Mouse (Mus musculus): ENCODE results near the gene Btrc. TPM values are rescaled to one million over a fixed set of nuclear protein-coding genes. Genes with fewer than 3 reads are reported as not detected.

Btrc gene
- total RNA-seq, 2 experiments from 2014 or later: 13.6 to 17.6 TPM

DNA sequence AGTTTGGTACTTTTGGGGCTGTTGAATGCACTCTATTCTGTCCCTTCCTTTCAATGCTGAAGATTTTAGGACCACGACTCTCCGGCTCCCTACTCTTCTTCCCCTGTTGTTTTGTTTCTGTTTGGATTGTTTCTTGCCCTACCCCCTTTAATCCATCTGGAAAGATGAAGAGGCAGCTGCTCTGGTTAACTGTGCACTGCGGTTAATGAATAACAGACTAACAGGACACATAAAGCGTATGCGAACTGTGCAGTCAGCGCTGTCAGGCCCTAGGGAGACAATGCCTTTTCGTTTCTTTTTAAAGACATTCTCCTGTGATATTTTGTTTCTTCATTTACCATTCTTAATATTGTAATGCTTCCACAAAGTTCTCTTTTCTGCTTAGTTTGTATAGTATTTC, 58.7 kb downstream of the Btrc start:
- ATAC-seq (replicated peaks; ENCODE audit: poor library complexity): no peak

DNA sequence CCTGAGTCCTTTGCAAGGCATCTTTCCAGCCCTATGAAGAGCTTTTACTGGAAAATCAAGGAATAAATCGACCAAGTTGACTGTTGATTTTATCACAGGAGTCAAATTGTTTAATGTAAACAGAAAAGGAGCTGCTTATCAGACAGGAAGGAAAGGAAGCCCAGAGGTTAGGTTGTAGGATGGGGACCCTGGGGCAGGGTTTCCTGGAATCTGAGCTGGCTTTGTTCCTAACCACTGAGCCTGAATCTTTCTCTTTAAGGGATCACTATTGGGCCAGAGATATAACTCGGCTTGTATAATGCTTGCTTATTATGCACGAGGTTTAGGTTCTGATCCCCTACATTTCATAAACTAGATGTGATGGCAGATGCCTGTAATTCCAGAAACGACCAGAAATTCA, 64.6 kb downstream of the Btrc start:
- ATAC-seq (replicated peaks; ENCODE audit: poor library complexity): no peak

DNA sequence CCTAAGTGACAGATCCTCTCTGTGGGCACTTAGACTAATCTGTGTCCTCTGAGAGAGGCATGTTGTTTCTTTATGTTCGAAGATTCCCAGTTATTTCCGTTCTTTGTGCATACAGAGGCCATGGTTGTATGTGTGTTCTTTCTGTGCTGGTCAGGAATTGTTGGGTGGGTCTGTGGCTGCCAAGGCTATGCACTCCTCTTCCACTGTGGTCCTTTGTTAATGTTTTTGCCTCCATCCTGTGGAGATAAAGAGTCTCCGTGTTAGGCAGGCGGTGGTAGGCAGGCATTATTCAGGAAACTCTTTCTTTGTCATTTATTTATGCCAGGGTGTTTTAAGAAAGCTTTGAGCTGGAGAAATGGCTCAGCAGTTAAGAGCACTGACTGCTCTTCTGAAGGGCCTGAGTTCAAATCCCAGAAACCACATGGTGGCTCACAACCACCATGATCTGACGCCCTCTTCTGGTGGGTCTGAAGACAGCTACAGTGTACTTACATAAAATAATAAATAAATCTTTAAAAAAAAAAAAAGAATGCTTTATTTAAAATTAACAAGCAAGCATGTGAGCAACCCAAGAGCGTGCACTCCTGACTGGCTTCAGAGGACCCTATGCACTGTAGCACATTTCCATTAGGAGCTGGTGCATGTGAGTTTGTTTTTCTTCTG, 67.6 kb downstream of the Btrc start:
- ATAC-seq (replicated peaks; ENCODE audit: poor library complexity): no peak

DNA sequence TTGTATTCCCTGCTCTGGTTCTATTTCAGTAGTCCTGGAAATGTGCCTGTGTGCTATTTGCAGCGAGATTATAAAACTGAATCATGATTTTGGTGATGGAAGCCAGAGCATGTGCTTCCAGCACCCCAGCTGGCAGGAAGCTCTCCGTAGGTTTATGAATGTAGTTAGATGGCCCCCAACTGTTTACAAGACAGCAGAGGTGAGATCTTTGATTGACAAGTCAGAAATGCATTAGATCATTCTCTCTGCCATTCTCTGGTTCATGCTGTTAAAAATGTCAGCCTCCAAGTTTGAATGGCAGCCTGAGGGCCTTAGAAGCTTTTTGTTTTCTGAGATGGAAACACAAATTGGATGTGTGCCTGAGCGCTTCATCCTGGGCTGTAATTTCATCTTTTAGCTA, 68.8 kb downstream of the Btrc start:
- ATAC-seq (replicated peaks; ENCODE audit: poor library complexity): no peak

DNA sequence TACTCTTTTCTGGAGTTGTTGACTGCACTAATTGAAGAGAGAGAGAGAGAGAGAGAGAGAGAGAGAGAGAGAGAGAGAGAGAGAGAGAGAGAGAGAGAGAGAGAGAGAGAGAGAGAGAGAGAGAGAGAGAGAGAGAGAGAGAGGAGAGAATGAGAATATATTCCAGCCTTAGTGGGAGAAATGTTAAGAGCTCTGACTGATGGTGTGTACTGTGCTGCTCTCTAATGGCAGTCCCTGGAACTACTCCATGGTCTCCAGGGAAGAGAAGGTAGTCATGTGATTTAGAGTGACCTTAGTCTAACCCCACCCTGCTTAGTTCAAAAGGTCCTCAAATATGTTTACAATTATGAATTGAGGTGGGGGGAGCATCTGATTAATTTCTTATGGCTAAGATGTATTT, 72.5 kb downstream of the Btrc start:
- peak; percentile 96 for ATAC-seq (replicated peaks; ENCODE audit: poor library complexity)

DNA sequence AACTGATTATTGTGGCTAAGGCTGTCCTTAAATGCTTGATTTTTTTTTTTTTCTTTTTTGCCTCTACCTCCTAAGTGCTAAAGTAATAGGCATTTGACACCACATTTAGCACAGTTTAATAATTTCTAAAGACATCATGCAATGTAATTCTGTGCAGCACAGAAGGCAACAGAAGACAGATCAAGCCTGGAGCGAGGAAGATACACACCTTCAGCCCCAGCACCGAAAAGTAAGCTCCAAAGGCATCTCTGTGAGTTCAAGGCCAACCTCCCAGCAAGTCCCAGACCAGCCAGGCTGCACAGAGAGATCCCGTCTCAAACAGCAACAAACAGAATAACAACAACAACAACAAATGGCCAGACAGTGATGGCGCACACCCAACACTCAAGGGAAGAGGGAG, 73.6 kb downstream of the Btrc start:
- ATAC-seq (replicated peaks; ENCODE audit: poor library complexity): no peak

DNA sequence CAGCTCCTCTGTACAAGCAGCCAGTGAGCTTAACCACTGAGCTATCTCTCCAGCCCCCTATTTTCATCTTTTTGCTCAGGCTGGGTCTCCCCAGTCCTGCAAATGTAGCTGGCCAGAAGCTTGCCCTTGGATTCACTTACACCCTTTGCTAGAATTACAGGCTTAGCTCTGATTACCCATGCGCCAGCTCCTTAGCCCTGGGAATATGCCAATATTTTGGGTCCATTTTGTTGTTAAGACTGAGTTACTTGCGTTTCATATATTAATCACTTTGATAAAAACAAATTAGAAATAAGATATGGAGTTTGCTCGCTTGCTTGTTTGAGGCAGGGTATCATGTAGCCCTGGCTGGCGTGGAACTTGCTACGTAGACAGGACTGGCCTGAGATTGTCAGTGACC, 74.7 kb downstream of the Btrc start:
- ATAC-seq (replicated peaks; ENCODE audit: poor library complexity): no peak

DNA sequence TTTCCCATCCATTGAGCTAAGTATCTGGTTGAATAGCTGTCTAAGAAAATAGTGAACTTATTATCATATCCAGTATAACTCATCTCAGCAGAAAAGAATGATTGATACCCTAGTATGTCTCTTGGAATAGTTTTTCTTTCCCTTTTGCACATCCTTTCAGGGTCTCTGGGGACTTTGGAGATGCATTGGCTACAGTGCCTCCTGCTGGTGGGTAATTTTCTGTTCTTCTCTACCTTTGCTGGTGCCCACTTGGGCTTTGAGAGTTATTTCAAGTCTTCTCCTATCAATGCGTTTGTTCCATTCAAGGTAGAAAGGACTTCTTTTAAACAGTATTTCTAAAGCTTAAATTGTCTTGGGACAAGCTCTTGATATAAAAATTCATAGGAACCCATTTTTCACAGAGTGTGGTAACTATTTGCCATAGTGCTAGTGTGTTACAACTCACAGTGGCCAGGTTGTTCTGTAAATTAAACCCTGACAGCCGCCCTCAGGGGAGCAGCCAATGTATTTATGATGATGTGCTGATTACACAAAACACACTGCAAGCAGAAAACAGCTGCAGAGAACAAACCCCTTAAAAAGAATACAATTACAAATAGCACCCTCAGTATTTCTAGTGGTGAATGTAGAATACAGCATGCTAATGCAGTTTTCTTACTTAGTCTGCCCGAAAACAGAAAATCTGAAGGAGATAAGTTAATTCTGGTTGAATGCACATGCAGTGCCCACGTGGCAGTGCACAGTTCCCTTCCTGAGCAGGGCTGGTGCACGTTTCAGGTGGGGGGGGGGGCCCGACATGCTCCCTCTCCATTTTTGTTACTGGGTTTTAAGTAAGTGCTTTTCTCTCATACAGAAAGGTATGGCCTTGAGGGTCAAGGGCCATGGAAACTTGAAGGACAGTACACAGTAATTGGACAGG, 75.7 kb downstream of the Btrc start:
- ATAC-seq (replicated peaks; ENCODE audit: poor library complexity): no peak

DNA sequence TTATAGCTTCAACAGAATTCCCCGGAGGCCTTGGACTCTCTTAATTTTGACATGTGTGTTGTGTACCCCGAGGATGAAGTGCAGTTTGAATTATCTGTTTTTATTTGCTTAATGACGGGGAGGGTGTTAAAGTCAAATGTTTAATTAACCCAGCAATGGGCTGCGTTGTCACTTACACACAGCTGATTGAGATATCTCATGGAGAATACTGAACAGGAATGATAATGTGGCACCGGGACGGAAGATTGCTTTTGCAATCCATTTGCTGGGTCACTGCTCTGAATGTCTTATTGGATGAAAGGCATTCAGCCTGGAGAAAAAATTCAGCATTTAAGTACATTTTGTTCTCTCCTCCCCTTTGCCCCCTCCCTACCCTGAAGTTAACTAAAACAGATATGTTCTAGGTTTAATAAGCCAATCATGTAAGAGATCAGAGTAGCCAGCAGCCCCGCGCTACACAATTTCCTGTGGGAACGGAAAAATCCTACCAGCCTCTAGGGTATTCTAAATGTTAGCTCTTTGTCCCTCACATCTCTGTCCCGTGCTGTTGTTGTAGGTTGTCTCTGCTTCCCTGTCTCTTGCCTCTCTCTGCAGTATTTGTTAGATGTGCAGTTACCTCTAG, 77.1 kb downstream of the Btrc start:
- ATAC-seq (replicated peaks; ENCODE audit: poor library complexity): no peak

DNA sequence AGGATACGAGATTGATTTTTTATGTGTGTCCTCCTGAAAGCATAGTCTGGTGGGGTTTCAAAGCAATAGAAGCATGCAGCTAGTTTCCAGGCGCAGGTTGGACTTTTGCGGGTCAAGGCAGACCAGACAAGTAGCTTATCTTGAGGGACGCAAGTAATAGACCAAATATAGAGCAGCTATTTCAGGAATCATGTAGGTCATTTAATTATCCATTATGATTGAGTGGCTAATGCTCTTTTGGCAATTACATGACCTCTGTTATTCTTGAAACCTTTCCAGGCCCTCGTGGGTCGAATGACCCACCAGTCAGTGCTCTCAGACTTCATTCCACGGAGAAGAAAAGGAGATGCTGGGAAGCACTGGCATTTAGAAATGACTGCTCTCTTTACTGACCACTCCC, 78.2 kb downstream of the Btrc start:
- ATAC-seq (replicated peaks; ENCODE audit: poor library complexity): no peak

DNA sequence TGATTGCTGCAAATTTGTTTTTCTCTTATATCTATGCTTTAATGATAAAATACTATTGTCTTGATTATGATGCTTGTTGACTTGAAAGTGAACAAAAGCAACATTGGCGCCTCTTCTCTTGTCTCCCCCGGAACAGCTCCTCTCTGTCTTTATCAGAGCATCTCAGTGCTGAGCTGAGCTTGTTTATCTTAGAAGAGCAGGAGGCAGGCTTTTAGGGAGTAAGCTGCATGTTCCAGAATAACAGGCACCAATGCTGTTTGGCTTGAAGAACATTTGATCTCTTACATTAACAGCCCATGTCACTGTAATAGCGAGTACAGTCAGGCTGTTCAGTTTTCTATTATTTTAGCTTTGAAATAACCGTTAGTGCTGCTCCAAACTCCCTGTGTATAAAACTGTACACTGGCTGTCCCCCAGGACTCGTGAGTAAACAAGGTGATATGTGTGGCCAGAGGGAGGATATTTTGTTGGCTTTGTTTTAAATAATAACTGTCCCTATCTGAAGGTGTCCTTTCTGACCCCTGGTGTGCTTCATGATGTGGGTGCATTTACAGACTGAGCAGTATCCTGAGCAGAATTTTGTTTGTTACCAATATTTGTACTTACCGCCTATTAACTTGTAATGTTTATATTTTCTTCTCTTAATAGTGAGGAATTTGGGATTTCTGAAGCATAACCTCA, 81.9 kb downstream of the Btrc start:
- peak; percentile 99 for ATAC-seq (replicated peaks; ENCODE audit: poor library complexity)

DNA sequence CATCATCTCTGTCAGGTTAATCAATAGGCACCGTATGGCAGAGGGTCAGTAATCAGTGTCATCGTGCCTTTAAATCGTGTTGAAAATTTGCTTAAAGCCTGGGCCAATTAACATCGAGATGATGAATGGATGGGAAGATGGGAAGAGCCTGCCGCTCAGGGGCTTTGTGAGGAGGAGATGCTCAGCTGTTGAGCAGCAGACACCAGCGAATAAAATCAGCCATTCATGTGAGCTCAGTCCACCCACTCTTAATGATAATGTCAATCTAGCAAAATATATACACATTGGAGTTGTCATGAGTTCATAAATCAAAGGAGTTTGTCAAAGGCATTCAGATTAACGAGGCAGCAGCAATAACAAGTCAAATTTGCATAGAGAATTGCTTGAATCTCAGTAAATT, 83.1 kb downstream of the Btrc start:
- ATAC-seq (replicated peaks; ENCODE audit: poor library complexity): no peak

DNA sequence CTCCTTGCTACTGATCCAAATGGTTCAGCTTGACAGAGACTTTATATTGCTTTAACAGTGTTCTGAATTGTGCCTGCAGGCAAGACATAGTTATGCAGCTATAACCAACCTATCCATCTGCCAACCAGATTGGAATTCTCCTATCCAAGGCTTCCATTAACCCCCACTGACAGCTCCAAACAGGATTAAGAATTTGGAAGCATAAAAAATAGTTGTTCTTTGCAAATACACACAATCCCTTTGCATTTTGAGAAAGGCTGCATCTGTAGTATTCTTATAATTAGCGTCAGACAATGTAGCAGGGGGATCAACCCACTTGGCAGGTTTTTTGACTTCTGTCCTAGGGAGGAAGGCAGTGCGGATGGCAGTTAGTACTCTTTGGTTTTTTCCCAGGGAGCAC, 83.7 kb downstream of the Btrc start:
- no peak for ATAC-seq (replicated peaks; ENCODE audit: poor library complexity)

DNA sequence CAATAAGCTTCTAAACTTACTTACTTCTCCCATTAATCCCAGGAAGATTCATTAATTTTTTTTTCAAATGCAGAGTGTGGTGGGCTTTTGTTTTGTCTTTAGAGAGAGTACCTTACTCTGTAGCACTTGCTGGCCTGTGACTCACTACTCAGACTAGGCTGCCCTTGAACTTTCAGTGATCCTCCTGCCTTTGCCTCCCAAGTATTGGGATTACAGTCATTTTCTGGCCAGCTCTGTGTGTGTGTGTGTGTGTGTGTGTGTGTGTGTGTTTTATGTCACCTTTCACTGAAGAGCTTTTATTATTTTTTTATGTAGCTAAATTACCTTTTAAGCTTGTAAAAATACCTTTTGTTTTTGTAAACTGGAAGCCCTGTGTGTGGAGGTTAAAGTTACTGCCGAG, 84.4 kb downstream of the Btrc start:
- no peak for ATAC-seq (replicated peaks; ENCODE audit: poor library complexity)

DNA sequence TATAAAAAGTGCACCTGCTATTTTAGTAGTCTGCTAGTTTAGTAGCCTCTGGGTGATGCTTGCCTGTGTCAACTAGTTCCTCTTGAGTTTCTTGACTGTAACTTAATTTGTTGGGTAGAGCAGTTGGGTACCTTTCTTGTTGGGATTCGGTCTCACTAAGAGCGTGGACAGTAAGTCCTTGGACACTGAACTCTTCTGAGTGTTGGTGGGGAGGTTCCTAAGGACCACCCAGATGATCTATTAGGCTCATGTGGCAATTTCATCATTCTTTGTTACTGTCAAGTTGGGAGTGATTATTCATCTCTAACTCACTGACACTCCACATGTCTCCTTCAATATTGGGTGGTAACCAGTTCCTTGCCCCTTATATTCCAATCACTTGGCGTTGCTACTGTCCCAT, 90.9 kb downstream of the Btrc start:
- no peak for ATAC-seq (replicated peaks; ENCODE audit: poor library complexity)

DNA sequence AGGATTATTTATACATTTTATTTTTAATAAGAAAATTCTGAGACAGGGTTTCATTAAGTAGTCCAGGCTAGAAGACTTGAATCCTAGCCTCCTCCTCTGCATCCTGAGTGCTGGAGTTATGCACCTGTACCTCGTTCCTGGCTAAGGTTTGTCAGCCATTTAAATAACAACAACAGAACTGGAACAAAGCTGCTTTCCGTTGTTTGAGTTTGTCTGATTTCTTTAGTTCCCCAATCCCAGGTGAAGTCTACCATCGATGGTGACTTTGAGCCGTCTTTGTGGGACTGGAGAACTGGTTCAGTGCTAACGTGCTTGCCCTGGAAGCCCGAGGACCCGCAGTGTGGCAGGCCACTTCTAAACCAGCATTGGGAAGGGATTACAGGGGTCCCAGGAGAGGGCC, 93.4 kb downstream of the Btrc start:
- no peak for ATAC-seq (replicated peaks; ENCODE audit: poor library complexity)

DNA sequence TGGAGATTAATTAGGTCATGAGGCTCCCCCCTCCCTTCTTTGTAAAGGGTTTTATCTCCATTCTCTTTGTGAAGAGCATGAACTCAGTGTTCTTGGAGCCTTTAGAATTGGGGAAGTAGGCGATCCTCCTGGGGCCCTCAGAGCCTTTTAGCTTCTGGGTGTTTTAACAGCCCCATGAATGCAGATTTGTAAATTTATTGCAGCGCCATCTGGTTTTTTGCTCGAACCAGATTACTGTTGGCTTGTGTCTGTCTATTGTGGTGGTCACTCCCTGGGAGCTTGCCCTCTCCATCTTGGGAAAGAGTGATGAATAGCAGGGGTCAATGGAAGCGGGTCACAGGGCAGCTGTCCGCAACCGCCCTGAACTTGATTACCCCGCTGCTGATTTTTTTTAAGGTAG, 95.2 kb downstream of the Btrc start:
- no peak for ATAC-seq (replicated peaks; ENCODE audit: poor library complexity)

DNA sequence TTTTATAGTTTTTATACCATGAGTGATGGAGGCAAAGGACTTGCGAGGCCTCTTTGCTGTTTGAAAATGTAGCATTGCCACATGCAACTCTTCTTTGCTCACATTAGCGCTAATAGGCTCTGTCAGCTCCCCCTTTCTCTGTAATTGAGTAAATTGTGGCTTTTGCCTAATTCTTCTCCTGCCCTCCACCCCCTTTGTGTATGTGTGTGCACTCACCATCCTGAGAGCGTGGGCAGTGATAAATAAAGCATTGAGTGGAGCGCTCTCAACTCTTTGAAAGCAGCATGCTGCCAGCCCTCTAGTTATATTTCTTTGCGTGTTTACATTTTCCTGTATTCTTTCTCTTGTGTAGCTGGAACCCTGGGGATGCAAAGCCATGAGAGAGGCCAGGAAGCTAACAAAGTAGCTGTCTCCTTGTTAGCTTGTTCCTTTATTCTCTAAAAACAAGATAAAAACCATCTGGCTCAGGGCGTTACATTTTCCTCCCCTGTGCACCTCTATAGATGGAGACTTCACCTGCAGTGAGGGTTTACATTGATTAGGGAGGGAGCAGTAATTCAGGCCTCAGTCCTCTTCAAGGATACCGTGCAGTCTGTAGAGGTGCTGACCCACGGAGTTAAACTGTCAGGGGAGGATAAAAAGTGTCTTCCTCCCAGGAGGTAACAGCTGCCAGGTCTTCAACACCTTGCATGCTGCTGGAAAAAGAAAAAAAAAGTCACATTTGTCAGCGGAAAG, 96.6 kb downstream of the Btrc start:
- ATAC-seq (replicated peaks; ENCODE audit: poor library complexity): no peak

DNA sequence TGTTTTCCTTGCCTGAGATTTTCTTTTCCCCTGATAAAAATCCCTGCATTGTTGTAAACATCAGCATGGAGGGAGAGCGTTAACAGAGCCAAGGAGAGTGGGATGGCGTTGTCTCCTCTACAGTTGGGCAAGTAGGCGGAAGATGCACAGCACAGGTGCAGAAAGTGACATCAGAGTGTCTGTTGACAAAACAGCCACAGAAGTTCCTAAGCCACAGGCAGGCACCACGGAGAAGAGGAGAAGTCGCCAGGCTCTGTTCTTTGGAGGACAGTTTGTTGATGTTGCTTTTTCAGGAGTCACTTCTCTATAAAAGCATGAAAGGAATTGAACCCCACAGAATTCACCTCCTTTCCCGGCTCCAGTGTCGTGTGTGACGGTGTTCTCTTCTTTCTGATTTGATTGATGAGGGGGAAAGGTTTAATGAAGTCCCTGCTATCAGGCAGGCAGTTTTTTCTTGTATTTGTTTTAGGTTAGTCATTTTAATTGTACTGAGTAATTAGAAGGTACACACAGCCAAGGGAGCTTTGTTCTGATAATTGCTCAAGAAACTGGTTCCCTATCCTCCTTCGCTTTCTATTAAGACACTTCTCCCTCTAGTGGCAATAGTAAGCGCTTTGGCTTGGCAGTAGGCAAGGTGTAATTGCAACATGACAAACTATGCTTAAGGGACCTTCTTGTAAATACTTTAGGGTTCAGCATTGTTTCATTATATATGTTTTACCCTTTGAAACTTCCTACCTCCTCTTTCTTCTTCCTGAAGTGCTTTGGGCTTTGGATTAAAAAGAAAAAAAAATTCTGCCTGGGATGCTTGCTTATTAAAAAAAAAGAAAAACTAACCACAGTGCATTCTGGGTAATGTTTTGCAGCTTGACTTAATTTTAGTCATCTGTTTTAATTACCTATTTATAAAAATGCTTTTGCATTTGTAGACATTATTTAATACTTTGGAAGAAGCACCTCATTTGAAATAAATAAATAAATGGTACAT, 97.5 kb downstream of the Btrc start:
- peak; percentile 80 for ATAC-seq (replicated peaks; ENCODE audit: poor library complexity)

DNA sequence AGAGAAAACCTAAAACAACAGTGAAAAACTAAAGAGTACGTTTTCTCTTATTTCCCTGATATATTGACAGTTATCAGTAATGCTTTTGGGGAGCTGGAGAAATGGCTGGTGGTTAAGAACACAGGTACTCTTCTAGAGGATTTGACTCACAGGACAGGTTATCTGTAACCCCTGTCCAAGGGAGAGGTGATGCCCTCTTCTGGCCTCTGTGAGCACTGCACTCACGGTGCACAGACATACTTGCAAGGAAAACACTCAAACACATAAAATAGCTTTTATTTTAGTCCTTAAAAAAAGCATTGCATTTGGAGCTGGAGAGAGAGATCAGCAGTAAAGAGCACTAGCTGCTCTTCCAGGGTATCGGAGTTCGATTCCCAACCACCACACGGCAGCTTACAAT, 106.2 kb downstream of the Btrc start:
- ATAC-seq (replicated peaks; ENCODE audit: poor library complexity): no peak
